Mouse (Mus musculus): Measurements from ENCODE around the gene Psg17. TPM values are rescaled to one million over a fixed set of nuclear protein-coding genes. Genes with fewer than 3 reads are reported as not detected.
"Not testable (repeated sequence)": the region's sequence is repeated elsewhere in the genome, so short reads cannot be mapped to it uniquely, and the experiment has no call there.

Gene Psg17
- polyA plus RNA-seq, 1 experiment from 2014 or later, result not detected

DNA sequence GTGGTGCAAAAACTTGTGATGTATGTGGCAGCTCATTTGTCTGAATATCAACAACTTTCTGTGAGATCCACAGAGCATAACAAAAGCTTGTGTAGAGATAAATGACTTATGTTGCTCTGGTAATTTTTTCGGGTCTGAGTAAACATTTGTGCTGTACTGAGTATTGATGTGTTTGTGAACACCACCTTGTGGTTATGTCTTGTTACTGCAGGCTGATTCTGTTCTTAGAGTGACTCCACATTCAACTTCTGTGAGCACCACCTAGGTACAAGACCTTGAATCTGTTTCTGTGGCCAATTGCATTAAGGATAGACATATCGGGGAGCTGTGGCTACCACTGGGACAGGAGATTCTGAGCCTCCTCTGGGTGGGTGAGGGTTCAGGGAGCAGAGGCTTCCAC, 40.1 kb downstream of the Psg17 start:
- H3K9ac ChIP-seq (ENCODE audit: low read depth, low read length); H3K27me3 ChIP-seq (replicated peaks; ENCODE audit: control insufficient read depth, insufficient read depth, low read length); ATAC-seq; H3K9me3 ChIP-seq (ENCODE audit: control insufficient read depth); H3K27ac ChIP-seq (ENCODE audit: low read depth, low read length); H3K4me1 ChIP-seq (replicated peaks; ENCODE audit: control insufficient read depth, insufficient read depth, low read length); H3K36me3 ChIP-seq (ENCODE audit: control insufficient read depth, insufficient read depth); H3K4me2 ChIP-seq (replicated peaks; ENCODE audit: low read depth); H3K4me3 ChIP-seq (ENCODE audit: low read depth, low read length): not testable (repeated sequence)
- TF ChIP-seq CTCF (IDR thresholded peaks at IDR 0.05; ENCODE audit: low read depth), result peak; percentile 64
- WGBS, result 41% methylated on average over 2 of the region's 2 CpGs

DNA sequence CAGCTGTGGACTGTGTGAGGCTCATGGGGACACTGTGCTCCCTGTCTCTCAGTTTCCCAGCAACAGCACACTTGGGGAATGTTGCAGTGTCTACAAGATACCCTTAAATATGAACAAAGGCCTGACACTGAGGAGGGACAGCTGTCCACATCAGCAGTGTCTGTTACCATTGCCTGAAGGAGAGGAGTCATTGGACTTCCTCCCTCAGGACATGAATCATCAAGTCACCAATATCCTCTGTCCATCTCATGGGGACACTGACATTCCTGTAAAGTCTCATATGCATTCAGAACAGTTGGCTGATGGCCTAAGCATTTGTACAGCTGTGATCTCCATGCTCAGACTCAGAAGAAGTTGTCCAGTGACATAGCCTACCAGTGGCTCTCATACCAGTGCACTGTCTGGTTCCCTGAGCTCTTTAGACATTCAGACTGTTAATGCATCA, 42.0 kb downstream of the Psg17 start:
- no peak overlapping the region for H3K4me3 ChIP-seq (ENCODE audit: low read depth, low read length)
- no peak overlapping the region for H3K9ac ChIP-seq (ENCODE audit: low read depth, low read length)
- H3K27ac ChIP-seq (ENCODE audit: low read depth, low read length), result no peak overlapping the region
- no peaks in the 10 kb centered on the region for H3K9me3 ChIP-seq (ENCODE audit: control insufficient read depth)
- no peak overlapping the region for H3K4me2 ChIP-seq (replicated peaks; ENCODE audit: low read depth)
- no peak for TF ChIP-seq CTCF (IDR thresholded peaks at IDR 0.05; ENCODE audit: low read depth)
- H3K27me3 ChIP-seq (replicated peaks; ENCODE audit: control insufficient read depth, insufficient read depth, low read length), result no peaks in the 10 kb centered on the region
- no peaks in the 10 kb centered on the region for H3K4me1 ChIP-seq (replicated peaks; ENCODE audit: control insufficient read depth, insufficient read depth, low read length)
- no peak for ATAC-seq
- no peaks in the 10 kb centered on the region for H3K36me3 ChIP-seq (ENCODE audit: control insufficient read depth, insufficient read depth)

Other genes starting within 250 kb of the Psg17 start
- not detected in 2 replicates for gene Psg23, start 205.1 kb downstream of the Psg17 start, polyA plus RNA-seq (2015; fragmentation: Nextera tagmentation; extraction: Ambion mirVana)
- not detected in 2 replicates for gene Psg21, start 164.9 kb downstream of the Psg17 start, polyA plus RNA-seq (2015; fragmentation: Nextera tagmentation; extraction: Ambion mirVana)
- gene Psg20, start 135.4 kb downstream of the Psg17 start, polyA plus RNA-seq (2015; fragmentation: Nextera tagmentation; extraction: Ambion mirVana), result not detected in 2 replicates
- not detected in 2 replicates for gene Psg22, start 103.5 kb downstream of the Psg17 start, polyA plus RNA-seq (2015; fragmentation: Nextera tagmentation; extraction: Ambion mirVana)
- gene Psg19, start 23.1 kb downstream of the Psg17 start, polyA plus RNA-seq (2015; fragmentation: Nextera tagmentation; extraction: Ambion mirVana), result not detected in 2 replicates
- 0.72 and 1.4 TPM in 2 replicates for gene Mill2, start 18.4 kb upstream of the Psg17 start, polyA plus RNA-seq (2015; fragmentation: Nextera tagmentation; extraction: Ambion mirVana)
- gene Pglyrp1, start 49.7 kb upstream of the Psg17 start, polyA plus RNA-seq (2015; fragmentation: Nextera tagmentation; extraction: Ambion mirVana), result 141 and 155 TPM in 2 replicates
- 13.5 and 15.1 TPM in 2 replicates for gene Ccdc61, start 88.8 kb upstream of the Psg17 start, polyA plus RNA-seq (2015; fragmentation: Nextera tagmentation; extraction: Ambion mirVana)
- gene Nova2, start 104.3 kb upstream of the Psg17 start, polyA plus RNA-seq (2015; fragmentation: Nextera tagmentation; extraction: Ambion mirVana), result 0.18 and 0.24 TPM in 2 replicates
- gene Nanos2, start 165.8 kb upstream of the Psg17 start, polyA plus RNA-seq (2015; fragmentation: Nextera tagmentation; extraction: Ambion mirVana), result not detected in 2 replicates
- gene Mypop, start 169.6 kb upstream of the Psg17 start, polyA plus RNA-seq (2015; fragmentation: Nextera tagmentation; extraction: Ambion mirVana), result 1.1 and 1.2 TPM in 2 replicates
- gene Irf2bp1, start 182.4 kb upstream of the Psg17 start, polyA plus RNA-seq (2015; fragmentation: Nextera tagmentation; extraction: Ambion mirVana), result 11.4 and 11.9 TPM in 2 replicates
- gene Foxa3, start 201.9 kb upstream of the Psg17 start, polyA plus RNA-seq (2015; fragmentation: Nextera tagmentation; extraction: Ambion mirVana), result 11.8 and 12.4 TPM in 2 replicates
- 8.9 and 9.1 TPM in 2 replicates for gene Sympk, start 202.8 kb upstream of the Psg17 start, polyA plus RNA-seq (2015; fragmentation: Nextera tagmentation; extraction: Ambion mirVana)
- gene Rsph6a, start 233.1 kb upstream of the Psg17 start, polyA plus RNA-seq (2015; fragmentation: Nextera tagmentation; extraction: Ambion mirVana), result not detected in 2 replicates

Measured in intestine, postnatal 0 days (tissue).